Mouse (Mus musculus) C2C12 (cell line): ENCODE data around the gene Fermt1. TPM values are rescaled to one million over a fixed set of nuclear protein-coding genes. Genes with fewer than 3 reads are reported as not detected.

Experiments used
- H3K27me3 ChIP-seq: one replicate; pipeline ENCODE4 v1.6.1; 2011; ENCODE audit not compliant: control insufficient read depth, insufficient read depth, insufficient read length
- H3K36me3 ChIP-seq: one replicate; pipeline ENCODE4 v1.6.1; 2011; ENCODE audit not compliant: control insufficient read depth, insufficient read depth
- H3K4me3 ChIP-seq: one replicate; pipeline ENCODE4 v1.5.1; 2011; ENCODE audit warnings: mild to moderate bottlenecking, control low read depth; ENCODE audit not compliant: poor library complexity, insufficient read depth, severe bottlenecking
- H3K79me2 ChIP-seq: one replicate; pipeline ENCODE4 v1.6.1; 2011; ENCODE audit not compliant: control insufficient read depth, insufficient read depth
- H3K79me3 ChIP-seq: one replicate; pipeline ENCODE4 v1.6.1; 2011; ENCODE audit warnings: low read depth, control low read depth
- H3ac ChIP-seq: one replicate; pipeline ENCODE3; 2011; ENCODE audit warnings: low read depth; ENCODE audit not compliant: control insufficient read depth, insufficient read length
- CEBPB ChIP-seq: IDR thresholded peaks from one replicate; pipeline ENCODE4 v1.6.1; 2011; ENCODE audit warnings: low read depth, mild to moderate bottlenecking, control low read depth, moderate library complexity
- CTCF ChIP-seq: IDR thresholded peaks from one replicate; pipeline ENCODE4 v1.5.1; 2011; ENCODE audit not compliant: control insufficient read depth, insufficient read depth, insufficient read length
- FOSL1 ChIP-seq: IDR thresholded peaks from one replicate; pipeline ENCODE4 v1.8.0; 2011; ENCODE audit warnings: mild to moderate bottlenecking, low read length; ENCODE audit not compliant: poor library complexity, insufficient read depth, severe bottlenecking
- MAX ChIP-seq: IDR thresholded peaks from one replicate; pipeline ENCODE4 v1.6.1; 2011; ENCODE audit warnings: mild to moderate bottlenecking, control low read depth
- MYOD1 ChIP-seq: IDR thresholded peaks from one replicate; pipeline ENCODE4 v1.6.1; 2011; ENCODE audit warnings: low read depth; ENCODE audit not compliant: control insufficient read depth, insufficient read length
- MYOG ChIP-seq: IDR thresholded peaks from one replicate; pipeline ENCODE4 v1.6.1; 2011; ENCODE audit not compliant: control insufficient read depth, insufficient read length; ENCODE audit errors: extremely low read depth
- USF1 ChIP-seq: IDR thresholded peaks from one replicate; pipeline ENCODE4 v1.6.1; 2011; ENCODE audit warnings: low read depth, mild to moderate bottlenecking, control low read depth, moderate library complexity
- polyA plus RNA-seq: library from polyadenylated mRNA; unstranded; fragments of >200 nt; fragmentation: generic; extraction: Trizol; gene quantifications from one replicate; pipeline ENCODE4 v1.2.1, GENCODE M21; 2012; ENCODE audit warnings: missing spikeins

Fermt1 gene
- polyA plus RNA-seq, 1 experiment: not detected

DNA sequence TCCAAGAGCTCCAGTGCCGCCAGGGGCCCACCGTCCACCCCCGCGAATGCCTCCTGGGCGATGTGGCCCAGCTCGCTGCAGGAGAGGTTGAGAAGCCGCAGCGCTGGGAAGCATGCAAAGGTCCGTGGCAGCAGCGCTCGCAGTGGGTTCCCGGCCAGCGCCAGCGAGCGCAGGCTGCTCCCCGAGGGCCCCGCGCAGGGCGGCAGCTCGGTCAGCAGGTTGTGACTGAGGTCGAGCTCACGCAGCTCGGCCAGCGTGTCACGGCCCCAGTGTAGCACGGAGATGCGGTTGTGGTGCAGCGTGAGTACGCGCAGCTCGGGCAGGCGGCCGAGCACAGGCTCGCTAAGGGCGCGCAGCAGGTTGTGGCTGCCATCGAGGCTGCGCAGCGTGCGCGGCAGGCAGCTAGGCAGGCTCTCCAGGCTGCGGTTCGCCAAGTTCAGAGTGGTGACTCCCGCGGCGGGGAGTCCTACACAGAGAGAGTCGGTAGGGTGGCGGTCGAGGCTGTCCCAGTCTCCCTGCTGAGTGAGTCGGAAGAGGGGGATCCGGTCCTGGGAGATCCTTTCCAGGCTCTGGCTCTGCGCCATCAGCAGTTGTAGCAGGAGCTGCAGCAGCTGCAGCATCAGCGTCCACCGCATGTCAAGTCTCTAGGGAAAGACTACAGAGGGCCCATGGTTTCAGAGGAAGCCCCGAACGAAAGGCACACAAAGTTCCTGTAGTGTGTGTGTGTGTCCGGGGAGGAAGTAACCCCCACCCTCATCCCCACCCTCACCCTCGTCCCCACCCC, 66.3 kb downstream of the Fermt1 start:
- peaks cover 37% of the 10 kb centered on the region for H3K27me3 ChIP-seq
- no peak overlapping the region for H3K4me3 ChIP-seq

DNA sequence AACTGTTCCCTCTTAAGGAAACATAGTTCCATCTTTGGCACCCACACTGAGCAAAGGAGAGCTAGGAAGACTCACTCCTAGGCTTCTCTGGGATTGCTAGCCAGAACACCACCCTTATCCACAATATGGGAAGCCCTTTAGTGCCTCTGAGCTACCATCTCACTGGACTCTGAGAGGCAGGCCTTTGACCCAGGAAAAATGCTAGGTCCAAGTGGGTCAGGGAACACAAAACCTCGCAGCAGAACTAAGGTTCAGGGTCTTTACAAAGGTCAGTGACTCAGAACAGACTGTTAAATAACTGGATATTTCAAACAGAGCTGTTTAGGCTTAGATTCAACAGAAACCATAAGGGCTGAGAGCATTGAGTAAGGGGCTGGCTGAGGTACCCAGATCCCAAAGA, 68.7 kb downstream of the Fermt1 start:
- Histone ChIP-seq H3K79me2 (no peaks in the 10 kb centered on the region), H3K79me3 (no peaks in the 10 kb centered on the region), H3K36me3 (no peaks in the 10 kb centered on the region), H3K4me3 (no peak overlapping the region), H3ac (no peak overlapping the region), H3K27me3 (peaks cover 35% of the 10 kb centered on the region)
- TF ChIP-seq MAX: no peak
- TF ChIP-seq MYOG: no peak
- no peak for TF ChIP-seq CEBPB
- no peak for TF ChIP-seq MYOD1
- no peak for TF ChIP-seq FOSL1
- TF ChIP-seq USF1: no peak
- TF ChIP-seq CTCF: no peak

More for the DNA sequence above, 66.3 kb downstream of the Fermt1 start:
- Histone ChIP-seq H3ac (peak overlapping the region; percentile 25), H3K79me3 (no peaks in the 10 kb centered on the region), H3K36me3 (no peaks in the 10 kb centered on the region), H3K79me2 (no peaks in the 10 kb centered on the region)
- TF ChIP-seq MYOD1 (peak; percentile 24), USF1 (no peak), MYOG (no peak)

DNA sequence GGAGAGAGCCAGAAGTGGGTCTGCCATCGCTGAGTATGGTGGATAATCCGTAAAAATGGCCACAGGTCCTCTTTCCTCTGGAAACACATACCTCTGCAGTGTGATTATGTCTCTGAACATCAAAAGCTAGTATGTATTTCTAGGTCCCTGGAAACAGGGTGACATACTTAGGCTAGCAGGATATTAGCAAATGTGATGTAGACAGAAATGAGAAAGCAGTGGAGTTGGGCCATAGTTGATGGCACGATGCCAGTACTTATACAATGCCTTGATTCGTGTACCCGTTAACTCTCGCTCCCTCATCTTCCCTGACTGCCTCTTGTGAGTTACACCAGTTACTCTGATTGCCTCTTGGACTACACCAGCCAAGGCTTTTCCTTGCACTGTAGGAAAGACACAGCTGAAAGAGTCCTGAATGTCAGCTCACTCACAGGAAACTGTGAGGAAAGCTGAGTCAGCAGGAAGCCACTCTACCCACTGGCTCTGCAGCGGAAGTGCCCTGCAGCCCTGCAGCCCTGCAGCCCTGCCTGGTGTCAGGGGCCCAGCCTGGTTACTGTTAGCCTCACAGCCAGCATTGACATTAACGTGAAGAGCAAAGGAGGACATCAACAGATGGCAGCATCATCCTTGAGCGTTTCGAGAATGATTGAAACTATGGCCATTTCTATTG, 71.9 kb downstream of the Fermt1 start:
- H3K79me2 ChIP-seq: no peaks in the 10 kb centered on the region
- no peaks in the 10 kb centered on the region for H3K79me3 ChIP-seq
- no peaks in the 10 kb centered on the region for H3K36me3 ChIP-seq
- TF ChIP-seq CTCF (no peak), MYOD1 (no peak), CEBPB (no peak), FOSL1 (no peak), MYOG (no peak), MAX (no peak), USF1 (no peak)
- no peak overlapping the region for H3ac ChIP-seq
- H3K4me3 ChIP-seq: no peak overlapping the region
- H3K27me3 ChIP-seq: peaks cover 12% of the 10 kb centered on the region

DNA sequence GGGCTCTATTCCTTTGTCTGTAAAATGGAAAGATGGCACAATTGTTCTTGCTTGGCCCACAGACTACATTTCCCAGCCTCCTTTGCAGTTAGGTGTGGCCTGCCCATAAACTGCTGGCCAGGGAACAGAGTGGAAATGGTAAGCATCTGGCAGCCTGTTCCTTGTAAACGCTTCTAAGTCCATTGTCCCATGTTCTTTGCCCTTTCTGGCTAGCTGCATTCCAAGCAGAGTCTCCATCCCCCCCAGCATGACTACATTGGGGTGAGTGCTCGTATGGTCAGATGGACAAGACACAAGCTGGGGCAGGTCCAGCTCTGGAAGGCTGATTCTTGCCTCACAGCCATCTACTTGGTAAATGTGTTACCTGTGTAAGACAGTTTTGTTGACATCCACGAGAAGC, 74.0 kb downstream of the Fermt1 start:
- H3K79me3 ChIP-seq: no peaks in the 10 kb centered on the region
- H3K79me2 ChIP-seq: no peaks in the 10 kb centered on the region
- H3ac ChIP-seq: no peak overlapping the region
- no peak for TF ChIP-seq USF1
- TF ChIP-seq MYOD1: no peak
- TF ChIP-seq MAX: no peak
- no peak for TF ChIP-seq CEBPB
- no peak for TF ChIP-seq MYOG
- no peak for TF ChIP-seq CTCF
- no peak for TF ChIP-seq FOSL1
- peaks cover 5% of the 10 kb centered on the region for H3K27me3 ChIP-seq
- H3K4me3 ChIP-seq: no peak overlapping the region
- peaks cover 5% of the 10 kb centered on the region for H3K36me3 ChIP-seq

DNA sequence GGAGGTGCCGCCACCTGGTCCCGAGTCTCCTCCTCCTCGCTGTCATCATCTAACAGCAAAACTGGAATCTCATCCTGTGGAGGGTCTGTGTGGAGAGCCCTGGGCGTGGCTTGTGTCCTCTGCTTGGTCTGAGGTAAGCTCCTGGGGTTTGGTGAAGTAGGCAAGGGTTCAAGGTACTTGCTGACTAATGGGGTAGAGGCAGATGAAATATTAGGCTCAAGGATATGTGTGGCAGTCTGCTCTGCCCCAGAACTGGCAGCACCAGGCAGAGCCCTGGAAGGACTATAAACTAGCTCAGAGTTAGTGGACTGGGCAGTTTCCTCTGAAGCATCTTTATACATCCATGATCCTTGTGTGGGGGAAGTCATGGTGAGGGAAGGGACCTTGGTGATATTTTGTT, 75.4 kb downstream of the Fermt1 start:
- Histone ChIP-seq H3K27me3 (no peaks in the 10 kb centered on the region), H3ac (no peak overlapping the region), H3K79me3 (no peaks in the 10 kb centered on the region), H3K4me3 (no peak overlapping the region), H3K79me2 (no peaks in the 10 kb centered on the region), H3K36me3 (peaks cover 17% of the 10 kb centered on the region)
- no peak for TF ChIP-seq MAX
- TF ChIP-seq CEBPB: no peak
- no peak for TF ChIP-seq MYOD1
- no peak for TF ChIP-seq USF1
- no peak for TF ChIP-seq CTCF
- no peak for TF ChIP-seq MYOG
- no peak for TF ChIP-seq FOSL1

DNA sequence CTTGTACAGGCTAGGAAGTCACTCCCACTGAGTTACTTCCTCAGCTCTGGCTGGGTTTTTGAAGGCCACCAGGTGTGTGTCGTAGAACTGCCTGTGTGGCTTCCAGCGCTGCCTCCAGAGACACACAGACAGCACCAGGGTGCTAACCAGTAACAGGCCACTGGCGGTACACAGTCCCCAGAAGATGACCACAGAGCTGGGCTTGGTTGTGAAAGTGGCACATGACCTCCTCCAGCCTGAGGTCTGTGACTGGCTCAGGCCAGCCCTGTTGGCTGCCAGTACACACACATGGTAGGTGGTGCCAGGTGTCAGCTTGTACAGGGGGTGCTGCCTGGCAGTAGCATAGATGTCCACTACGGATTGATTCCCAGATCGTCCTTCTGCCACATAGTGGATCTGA, 76.0 kb downstream of the Fermt1 start:
- no peaks in the 10 kb centered on the region for H3K79me3 ChIP-seq
- H3K27me3 ChIP-seq: no peaks in the 10 kb centered on the region
- no peak overlapping the region for H3ac ChIP-seq
- H3K79me2 ChIP-seq: no peaks in the 10 kb centered on the region
- no peak for TF ChIP-seq MYOG
- TF ChIP-seq FOSL1: no peak
- no peak for TF ChIP-seq MAX
- TF ChIP-seq MYOD1: no peak
- no peak for TF ChIP-seq CEBPB
- no peak for TF ChIP-seq USF1
- TF ChIP-seq CTCF: no peak
- no peak overlapping the region for H3K4me3 ChIP-seq
- peaks cover 22% of the 10 kb centered on the region for H3K36me3 ChIP-seq
